Mouse (Mus musculus) megakaryocyte-erythroid progenitor cell, adult 5-6 weeks (primary cell): ENCODE data around the gene Fry. TPM values are rescaled to one million over a fixed set of nuclear protein-coding genes. Genes with fewer than 3 reads are reported as not detected.

Experiments
- ATAC-seq: replicated peaks from 2 replicates; pipeline ENCODE4 v1.8.0; 2016; ENCODE audit warnings: mild to moderate bottlenecking, inconsistent platforms; ENCODE audit not compliant: severe bottlenecking, poor library complexity, low FRiP score, low TSS enrichment
- total RNA-seq, 2 experiments: library from RNA; stranded (forward) in 1 of 2; stranded (reverse) in 1 of 2; fragments of 200-1000, 215-1000 nt in 1 of 2; fragments of >200 nt in 1 of 2; fragmentation: Nextera tagmentation in 1 of 2; gene quantifications; 2 replicates each; pipeline ENCODE4 v1.2.3; 2014 to 2017

The Fry gene
- total RNA-seq, 2 experiments from 2014 or later, result 8.3 to 12.9 TPM

DNA sequence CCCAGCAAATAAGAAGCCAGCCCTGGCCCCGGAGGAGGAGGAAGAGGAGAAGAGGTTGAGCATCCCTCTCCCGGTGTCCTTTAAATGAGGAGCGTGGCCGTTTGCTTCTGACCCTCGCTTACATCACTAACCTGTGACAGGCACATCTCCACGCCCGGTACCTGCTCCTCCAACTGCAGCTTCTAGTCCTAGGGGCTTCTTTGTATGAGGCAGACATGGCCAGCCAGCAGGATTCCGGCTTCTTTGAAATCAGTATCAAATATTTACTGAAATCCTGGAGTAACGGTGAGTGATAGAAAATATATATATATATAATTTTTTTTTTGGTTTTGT, 141.6 kb downstream of the Fry start:
- ATAC-seq, result no peak

DNA sequence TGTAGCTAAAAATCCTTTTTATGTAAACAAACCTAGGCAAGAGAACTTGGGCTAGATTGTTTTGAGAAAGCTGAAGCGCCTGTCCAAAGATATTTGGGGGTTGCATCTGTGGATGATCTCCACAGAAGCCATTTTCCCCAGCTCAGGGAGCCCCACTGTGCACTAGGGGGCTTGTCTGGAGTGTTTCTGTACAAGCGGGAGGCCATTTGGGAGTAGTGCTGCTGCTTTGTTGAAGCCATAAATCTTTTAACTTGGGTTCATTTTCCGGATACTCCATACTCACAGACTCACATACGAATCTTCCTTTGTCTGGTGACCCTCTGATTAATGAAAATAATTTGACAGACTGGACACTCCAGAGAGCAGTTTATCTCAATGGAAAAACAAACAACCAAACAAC, 142.9 kb downstream of the Fry start:
- no peak for ATAC-seq

DNA sequence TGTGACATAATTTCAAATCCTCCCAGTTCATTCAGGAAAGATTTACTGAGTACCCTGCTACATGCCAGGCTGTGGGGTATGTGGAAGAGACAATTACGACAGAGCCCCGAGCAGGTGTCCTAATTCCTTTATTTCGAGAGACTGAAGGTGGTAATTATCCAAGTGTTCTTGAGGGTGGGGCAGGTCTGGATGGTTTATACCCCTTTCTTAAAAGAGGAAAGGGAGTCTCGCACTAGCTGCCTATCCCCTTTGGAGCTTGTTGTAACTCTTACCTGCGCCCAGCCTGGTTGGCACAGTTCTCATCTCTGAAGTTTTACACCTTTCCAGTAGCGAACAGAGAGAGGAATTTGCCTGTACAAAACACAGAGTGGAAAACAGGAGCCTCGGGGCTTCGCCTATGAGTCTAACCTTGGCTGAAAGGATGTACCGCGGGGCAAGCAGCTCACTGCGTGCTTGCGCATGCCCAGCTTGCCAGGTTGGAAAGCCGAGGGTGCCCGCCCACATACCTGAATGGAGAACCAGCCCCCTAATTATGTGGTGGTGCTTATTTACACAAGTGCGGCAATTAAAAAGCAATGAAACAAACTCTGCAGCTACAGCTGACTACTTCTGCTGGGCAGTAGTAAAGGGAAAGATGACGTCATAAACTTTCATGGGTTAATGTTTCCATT, 143.7 kb downstream of the Fry start:
- ATAC-seq, result no peak

DNA sequence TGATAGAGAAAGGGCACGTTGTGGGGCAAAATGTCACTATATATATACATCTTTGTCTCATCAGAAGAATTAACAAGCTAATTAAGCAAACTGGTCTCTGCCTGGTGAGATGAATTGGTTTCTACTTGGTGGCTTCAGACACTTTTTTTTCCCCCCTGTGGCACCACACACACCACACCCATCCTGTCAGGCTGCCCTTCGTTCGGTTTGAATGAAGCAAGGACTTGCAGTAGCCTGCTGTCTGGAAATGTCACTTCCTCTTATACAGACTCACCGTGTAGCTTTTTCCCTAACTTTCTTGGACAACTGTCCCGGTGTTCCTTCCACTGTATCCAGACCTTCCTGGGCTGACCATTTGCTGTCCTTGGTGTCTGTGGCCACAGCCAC, 144.3 kb downstream of the Fry start:
- no peak for ATAC-seq

DNA sequence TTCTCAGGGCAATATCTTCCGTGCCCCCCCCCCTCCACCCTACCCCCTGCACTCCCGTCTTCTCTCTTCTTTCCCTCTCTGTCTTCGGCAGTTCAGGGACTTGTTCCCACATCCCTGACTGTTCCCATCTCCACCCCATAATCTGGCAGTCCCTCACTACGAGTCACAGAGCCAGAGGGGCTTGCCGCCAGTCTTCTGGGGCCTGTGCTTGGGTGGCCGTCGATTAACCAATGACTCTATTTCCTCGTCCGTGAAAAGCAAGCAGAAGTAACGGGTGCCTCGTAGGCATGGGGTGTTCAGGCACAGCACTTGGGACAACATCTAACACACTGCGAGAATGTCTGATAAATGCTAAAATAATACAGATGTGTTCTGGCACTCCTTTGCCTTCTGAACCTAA, 144.7 kb downstream of the Fry start:
- no peak for ATAC-seq

DNA sequence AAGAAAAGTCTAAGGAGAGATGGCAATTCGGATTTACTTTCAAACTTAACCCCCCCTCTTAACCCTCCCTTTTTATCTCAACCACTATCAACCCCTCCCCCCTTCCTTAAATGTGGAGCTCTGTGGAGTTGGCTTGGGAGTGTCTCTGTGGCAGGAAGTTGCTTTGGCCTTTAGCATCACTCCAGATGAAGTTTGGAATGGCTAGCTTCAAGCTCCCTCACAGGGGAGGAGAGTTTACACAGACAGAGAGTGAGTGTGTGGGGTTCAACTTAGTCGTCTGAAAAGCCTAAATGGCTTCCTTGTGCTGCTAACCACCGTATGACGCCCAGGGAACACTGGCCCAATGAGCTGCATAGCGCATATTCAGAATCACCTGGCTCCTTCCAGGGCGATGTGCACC, 145.2 kb downstream of the Fry start:
- no peak for ATAC-seq

DNA sequence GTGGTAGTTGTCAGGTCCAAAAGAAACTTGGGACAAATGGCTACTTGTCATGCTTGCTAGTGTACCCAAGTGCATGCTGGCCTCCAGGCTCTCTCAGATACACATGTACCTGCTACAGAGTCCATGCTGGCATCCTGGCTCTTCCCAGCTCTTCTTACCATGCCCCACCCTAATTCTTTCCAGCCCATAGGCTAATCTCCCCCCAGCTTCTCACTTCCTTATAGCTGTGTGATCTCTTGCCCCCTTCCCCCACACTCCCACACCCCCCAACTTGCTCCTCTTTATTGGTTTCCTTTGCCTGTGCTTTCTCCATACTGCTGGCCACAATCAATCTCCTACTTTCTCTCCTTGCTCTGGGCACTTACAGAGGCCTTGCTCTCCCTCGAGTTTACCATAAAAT, 146.6 kb downstream of the Fry start:
- ATAC-seq, result no peak

DNA sequence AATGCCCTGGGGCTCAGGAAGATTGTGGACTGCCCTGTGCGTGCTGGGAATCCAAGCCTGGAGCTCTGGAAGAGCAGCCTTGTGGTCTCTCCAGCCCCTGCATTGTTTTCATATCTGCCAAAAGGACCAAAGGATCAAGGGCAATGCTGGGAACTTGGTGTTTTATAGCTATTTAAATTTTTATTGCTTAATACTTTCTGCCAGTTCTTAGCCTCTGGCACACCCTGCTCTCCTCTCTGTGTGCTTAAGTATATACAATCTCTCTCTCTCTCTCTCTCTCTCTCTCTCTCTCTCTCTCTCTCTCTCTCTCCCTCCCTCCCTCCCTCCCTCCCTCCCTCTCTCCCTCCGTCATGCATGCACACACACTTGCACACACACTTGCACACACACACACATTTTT, 147.5 kb downstream of the Fry start:
- no peak for ATAC-seq

DNA sequence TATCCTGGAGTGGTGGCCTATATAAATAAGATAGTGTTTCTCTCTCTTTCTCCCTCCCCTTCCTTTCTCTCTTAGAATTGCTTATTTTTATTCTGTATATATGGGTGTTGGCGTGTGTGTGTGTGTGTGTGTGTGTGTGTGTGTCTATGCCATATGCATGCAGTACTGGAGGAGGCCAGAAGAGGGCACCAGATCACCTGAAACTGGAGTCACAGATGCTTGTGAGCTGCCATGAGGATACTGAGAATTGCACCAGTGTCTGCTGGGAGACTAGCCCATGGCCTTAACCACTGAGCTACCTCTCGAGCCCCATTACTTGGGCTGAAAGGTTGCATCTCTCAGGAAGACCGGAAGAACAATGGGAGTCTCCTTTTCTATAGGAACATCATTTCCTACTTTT, 149.8 kb downstream of the Fry start:
- peak; percentile 53; the same call in 1 of the 2 replicates for ATAC-seq

DNA sequence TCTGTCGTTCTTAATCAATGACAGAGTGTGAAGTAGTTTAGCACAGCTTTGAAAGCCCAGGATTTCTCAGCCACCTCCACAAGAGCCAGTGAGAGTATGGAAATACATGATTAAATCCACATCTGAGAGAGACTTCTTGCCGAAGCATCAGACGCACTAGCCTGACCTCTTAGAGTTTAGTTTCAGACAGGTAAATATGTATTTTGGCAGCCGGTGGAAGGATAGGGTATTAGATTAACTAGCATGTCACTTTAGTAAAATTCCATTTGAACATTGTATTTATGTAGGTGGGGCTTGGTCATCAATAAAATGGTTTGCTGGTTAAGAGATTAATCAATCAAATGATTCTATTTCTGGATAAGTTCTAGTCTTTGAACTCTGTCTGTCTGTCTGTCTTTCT, 152.0 kb downstream of the Fry start:
- ATAC-seq, result no peak

DNA sequence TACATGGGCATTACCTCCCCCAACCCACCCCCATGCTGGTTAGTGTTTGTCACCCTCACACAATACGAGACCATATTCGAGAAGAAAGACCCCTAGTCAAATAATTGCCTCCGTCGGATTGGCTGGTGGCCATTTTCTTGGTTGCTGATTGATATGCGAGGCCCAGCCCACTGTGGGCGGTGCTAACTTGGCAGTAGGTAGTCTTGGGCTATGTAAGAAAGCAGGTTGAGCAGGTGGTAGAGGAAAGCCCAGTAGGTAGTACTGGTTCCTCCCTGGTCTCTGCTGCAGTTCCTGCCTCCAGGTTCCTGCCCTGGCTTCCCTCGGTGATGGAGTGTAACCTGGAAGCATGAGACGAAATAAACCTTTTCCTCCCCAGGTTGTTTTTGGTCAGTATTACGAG, 153.7 kb downstream of the Fry start:
- ATAC-seq, result no peak

DNA sequence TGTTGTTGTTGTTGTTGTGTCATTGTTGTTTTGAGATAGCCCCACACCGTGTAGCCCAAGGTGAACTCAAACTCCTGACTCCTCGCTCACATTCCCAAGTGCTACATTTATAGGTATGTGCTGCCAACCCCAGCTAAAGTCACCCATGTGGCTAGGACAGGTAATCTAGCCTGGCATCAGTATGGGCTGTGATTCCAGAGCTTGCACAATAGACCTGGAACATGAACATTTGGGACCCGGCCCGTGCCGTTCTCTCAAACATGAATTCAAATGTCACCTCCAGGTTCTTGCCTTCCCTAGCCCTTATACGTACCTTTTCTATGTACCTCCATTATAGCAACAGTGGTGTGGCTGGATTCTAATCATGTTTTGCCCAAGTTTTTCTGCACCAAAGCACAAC, 156.9 kb downstream of the Fry start:
- ATAC-seq, result no peak

DNA sequence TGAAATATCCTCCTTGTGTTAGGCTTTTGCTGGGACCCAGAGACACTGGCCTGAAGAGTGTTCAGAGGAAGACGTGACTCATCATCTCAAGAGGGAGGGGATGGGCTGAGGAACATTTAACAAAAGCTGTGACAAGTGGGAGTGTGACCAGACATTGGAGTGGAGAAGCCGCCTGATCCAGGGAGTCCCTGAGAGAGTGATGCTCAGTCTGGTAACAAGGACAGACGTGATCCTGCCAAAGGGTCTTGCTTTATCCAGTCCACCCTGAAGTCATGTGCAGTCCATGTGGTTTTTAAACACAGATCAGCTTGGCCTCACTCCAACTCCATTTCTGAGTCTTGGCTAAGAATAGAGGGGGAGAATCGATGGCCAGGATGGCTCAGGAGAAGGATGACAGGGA, 158.2 kb downstream of the Fry start:
- ATAC-seq, result no peak

DNA sequence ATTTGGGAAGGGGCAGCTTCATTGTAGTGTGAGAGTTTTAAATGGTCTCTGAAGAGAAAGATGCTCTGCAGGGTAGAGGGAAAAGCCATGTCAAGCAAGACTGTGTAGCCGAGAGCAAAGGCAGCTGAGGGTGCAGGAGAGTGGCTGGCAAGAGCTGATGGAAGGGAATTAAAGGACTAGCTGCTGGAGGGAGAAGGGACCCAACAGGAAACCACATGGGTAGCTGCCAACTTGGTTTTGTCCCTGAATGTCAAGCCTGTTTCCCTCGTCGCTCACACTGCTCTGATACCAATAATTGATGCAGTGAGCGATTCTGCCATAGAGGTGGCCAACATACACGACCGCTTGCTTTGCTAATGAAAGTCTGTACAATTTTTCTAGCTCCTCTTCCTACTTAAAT, 160.9 kb downstream of the Fry start:
- ATAC-seq, result no peak

DNA sequence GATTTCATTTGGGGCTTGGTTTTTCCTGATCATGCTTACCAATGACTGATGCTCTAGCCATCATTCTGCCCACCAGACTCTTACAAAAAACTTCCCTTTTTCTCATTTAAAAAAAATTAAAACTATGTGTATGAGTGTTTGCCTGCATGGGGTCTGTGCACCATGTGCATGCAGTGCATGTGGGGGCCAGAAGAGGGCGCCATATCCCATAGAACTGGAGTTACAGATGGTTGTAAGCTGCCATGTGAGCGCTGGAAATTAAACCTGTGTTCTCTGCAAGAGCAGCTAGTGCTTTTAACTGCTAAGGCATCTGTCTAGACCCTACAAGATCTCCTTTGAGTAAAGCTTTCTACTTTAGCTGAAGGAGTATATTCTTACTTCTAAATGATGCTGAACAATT, 162.6 kb downstream of the Fry start:
- ATAC-seq, result no peak

DNA sequence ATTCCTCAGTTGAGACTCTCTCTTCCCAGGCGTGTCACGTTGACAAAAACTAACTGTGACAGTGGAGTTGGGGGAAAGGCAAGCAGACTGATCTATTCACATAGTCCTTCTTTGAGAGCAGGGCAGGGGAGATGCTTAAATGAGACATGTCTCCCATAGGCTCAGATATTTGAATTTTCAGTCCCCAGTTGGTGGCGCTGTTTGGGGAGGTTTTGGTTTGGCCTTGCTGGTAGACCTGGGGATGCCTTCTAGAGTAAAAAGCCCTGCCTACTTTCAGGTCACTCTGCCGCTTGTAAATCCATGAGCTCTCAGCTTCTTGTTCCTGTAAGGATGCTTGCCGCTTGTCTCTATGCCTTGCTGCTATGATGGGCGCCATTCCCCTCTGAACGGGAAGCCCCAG, 163.6 kb downstream of the Fry start:
- no peak for ATAC-seq

DNA sequence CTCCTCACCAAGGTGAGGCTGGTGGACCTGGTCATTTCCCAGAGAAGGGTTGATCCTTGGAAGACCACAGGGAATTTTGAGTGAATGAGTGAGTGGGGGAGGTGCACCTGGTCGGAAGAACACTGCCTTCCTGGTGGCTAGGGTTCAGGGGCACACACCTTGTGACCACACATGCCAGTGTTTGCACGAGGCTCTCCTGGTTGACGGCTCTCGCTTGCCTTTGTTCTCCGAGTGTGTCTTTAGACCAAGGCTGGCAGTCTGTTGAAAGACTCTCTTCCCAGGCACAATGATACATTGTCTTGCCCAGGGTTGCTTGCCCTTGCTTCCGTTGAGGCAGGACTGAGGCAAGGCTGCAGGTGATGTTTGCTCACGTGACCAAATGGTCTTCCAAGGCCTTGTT, 169.5 kb downstream of the Fry start:
- ATAC-seq, result no peak

DNA sequence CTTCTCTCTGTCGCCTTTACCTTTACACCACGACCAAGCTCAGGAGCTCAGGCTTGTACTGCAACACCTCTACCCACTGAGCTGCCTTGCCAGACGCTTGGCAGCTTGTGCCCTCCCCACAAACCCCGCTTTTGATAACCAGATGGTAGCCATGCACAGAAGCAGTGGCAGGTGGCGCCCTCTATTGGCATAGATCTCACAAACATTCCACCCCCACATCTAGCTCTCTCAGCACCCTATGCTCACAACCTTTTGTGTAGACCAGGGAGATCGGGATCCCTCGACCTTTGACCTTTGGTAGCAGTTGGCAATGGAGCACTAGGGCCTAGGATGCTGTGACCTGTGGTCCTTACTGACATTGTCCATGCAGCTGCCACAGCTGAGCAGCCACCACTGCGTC, 171.2 kb downstream of the Fry start:
- peak; percentile 69 for ATAC-seq

DNA sequence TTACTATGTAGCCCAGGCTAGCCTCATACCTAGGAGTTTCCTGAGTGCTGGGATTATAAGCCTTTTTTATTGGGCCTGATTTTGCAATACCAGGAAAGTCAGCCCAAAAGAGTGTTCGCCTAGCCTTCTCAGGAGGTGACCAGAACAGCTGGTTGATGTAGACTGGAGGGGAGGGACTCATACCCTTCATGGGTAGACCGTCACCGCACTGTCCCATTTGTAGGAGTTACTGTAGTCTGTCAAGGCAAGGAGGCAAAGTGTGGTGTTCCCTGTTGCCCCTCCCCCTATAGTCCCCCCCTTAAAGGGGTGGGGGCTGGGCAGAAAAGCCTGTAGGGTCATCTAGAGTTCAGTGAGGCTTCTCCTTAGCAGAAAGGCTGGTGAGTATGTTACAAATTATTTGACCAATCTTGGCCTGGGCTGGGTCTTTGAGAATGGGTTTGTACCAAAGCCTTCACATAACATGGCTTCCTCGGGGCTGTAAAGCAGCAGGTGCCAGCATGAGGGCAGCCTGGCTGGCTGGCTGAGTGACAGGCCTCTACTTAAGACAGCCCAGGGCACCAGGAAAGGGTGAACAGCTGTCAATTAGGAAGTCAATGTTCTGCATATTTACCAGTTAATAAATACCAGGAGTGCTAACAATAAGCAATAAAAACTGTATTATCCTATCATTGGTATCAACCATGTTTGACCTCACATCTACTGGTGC, 172.2 kb downstream of the Fry start:
- no peak for ATAC-seq

DNA sequence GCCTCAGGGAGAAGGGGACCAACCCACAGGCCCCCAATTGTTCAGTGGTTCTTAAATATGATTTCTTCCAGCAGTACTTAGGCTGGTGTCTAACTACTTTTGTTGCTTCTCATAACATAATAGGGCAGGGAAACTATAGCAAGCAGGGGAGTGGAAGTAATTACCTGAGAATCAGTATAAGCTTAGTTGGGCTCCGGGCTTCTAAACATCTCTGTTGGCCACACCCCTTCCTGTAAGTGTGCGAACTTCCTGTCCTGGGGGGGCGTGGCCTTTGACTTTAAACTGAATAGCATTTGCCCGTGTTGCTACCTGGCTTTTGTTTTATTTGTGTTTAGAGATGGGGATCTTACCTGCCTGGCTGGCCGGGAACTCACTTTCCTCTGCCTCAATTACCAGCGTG, 172.8 kb downstream of the Fry start:
- ATAC-seq, result no peak

DNA sequence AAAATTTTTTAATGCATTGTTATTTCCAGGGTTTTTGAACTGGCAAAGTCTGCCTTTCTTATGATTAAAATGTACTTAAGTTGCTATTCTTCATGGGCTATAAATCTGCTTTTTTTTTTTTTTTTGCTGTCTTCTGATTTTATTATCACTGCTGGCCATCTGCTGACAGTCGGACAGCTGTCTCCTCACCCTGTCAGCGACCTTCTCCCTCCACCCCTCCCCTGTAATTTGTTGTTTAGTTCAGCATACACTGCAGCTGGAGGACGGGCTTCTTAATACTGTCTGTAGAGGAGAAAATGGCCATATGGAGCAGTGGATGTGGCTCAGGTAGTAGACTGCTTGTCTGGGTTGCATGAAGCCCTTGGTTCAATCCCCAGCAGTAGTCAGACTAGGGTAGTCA, 173.7 kb downstream of the Fry start:
- ATAC-seq, result peak; percentile 43; the same call in 1 of the 2 replicates

DNA sequence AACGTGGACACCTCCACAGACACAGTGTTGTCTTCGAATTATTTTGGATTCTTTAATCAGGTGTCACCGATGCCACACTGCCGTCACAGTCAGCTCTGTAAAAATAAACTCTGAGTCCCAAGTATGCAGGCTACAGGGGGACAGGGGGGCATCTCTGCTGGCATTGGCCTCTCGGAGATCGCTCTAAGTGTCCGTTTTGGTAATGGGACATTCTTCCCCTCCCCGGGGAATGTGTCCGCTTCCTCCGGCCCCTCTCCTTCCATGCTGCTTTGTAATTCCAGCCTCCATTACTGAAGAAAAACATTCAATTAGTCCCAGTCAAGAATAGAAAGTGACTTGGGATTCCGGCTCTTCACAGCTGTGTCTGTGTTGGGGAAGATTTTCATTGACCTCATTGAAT, 175.9 kb downstream of the Fry start:
- no peak for ATAC-seq
